Mouse (Mus musculus) liver, embryonic 16.5 days (tissue): Measurements from ENCODE around the gene Ncf4. TPM values are rescaled to one million over a fixed set of nuclear protein-coding genes. Genes with fewer than 3 reads are reported as not detected.

Source experiments
- ATAC-seq: fragments of 200-750 bp; cut with Nextera tagmentation; 2 replicates; pipeline ENCODE4 v1.8.0; 2017; ENCODE audit warnings: low read depth, mild to moderate bottlenecking, moderate number of reproducible peaks, moderate library complexity
- H3K27ac ChIP-seq: fragments of 300-500 bp; sonication (generic); 2 replicates; pipeline ENCODE4 v1.5.1; 2014; ENCODE audit warnings: mild to moderate bottlenecking, low read length
- H3K27me3 ChIP-seq: fragments of 300-500 bp; sonication (generic); 2 replicates; pipeline ENCODE4 v1.6.1; 2014; ENCODE audit warnings: low read depth, low read length, mixed read lengths; ENCODE audit not compliant: control insufficient read depth, insufficient read depth
- H3K36me3 ChIP-seq: fragments of 300-500 bp; sonication (generic); 2 replicates; pipeline ENCODE4 v1.6.1; 2014; ENCODE audit warnings: mild to moderate bottlenecking; ENCODE audit not compliant: control insufficient read depth, insufficient read depth
- H3K4me1 ChIP-seq: fragments of 300-500 bp; sonication (generic); 2 replicates; pipeline ENCODE4 v1.6.1; 2014; ENCODE audit warnings: low read depth, low read length, mixed read lengths; ENCODE audit not compliant: control insufficient read depth
- H3K4me2 ChIP-seq: fragments of 300-500 bp; sonication (generic); 2 replicates; pipeline ENCODE4 v1.6.1; 2014; ENCODE audit warnings: low read depth, low read length, mixed read lengths
- H3K4me3 ChIP-seq: fragments of 300-500 bp; sonication (generic); 2 replicates; pipeline ENCODE4 v1.5.1; 2014; ENCODE audit warnings: low read depth, mild to moderate bottlenecking, low read length
- H3K9ac ChIP-seq: fragments of 300-500 bp; sonication (generic); 2 replicates; pipeline ENCODE4 v1.6.1; 2014; ENCODE audit warnings: low read depth, low read length
- H3K9me3 ChIP-seq: fragments of 300-500 bp; sonication (generic); replicated peaks from 2 replicates; pipeline ENCODE4 v1.6.1; 2016; ENCODE audit warnings: low read length; ENCODE audit not compliant: control insufficient read depth
- WGBS: fragments of 180-500 bp; shearing (Covaris S2); extraction: QIAGEN DNeasy Blood & Tissue Kit; methylation state at CpG from one replicate; pipeline ENCODE4 v1.1.7; 2014; ENCODE audit not compliant: insufficient replicate concordance; 5-methylcytosine and 5-hydroxymethylcytosine counted together
- polyA plus RNA-seq: library from polyadenylated mRNA; unstranded; fragments of >200 nt; fragmentation: Nextera tagmentation; extraction: Ambion mirVana; gene quantifications from 2 replicates; pipeline ENCODE4 v1.2.1, GENCODE M21; 2015

Ncf4 gene
- polyA plus RNA-seq = 47.8 and 49.9 TPM in 2 replicates

DNA sequence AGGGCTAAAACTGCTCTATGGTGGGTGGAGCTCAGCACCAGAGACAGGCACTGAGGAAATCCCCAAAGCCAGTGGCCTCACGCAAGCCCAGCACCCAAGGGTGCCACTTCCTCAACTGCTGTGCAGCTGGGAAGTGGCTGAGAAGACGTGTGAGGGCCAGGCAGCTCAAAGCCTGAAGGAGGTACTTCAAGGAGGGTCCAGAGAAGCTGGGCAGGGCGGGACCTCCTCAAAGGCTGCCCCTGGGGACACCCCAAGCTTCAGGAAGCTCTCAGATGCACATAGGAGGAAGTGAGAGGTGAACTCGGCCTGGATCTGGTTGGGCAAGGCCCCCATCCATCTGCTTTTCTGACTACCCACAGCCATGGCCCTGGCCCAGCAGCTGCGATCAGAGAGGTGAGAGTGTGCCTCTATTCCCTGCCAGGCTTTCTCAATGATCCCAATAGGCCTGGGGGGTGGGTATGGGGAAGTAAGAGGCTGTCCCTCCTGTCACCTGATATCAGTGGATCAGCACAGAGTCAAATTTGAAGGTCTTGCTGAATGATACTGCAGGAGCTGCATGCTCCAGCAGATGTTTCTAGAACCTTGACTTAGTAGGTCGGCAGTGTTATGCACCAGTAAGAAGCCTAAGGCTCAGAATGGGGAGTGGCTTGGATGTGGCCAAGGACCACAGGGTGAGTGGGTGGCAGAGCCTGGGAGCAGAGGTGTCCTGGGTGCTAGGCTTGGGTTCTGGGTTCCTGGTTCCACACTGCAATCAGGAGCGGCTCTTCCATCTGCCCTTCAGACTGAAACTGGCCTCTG is at the start of gene Ncf4:
Gene Ncf4 (plus strand): TSS at position 107 of the 798 bp plus-strand sequence.
- peak within 1 kb of the TSS; percentile 14; the same call in 1 of the 2 replicates for H3K9ac ChIP-seq
- no peaks in the 10 kb centered on the region for H3K36me3 ChIP-seq
- peak within 1 kb of the TSS; percentile 77 for H3K27ac ChIP-seq
- H3K9me3 ChIP-seq = no peaks in the 10 kb centered on the region
- H3K4me3 ChIP-seq = peak within 1 kb of the TSS; percentile 34
- WGBS = 27% methylated on average over 7 of the region's 7 CpGs
- peak within 1 kb of the TSS; percentile 22; the same call in 1 of the 2 replicates for H3K4me2 ChIP-seq
- H3K27me3 ChIP-seq = no peaks in the 10 kb centered on the region
- H3K4me1 ChIP-seq = no peaks in the 10 kb centered on the region
- peak; percentile 44 for ATAC-seq

DNA sequence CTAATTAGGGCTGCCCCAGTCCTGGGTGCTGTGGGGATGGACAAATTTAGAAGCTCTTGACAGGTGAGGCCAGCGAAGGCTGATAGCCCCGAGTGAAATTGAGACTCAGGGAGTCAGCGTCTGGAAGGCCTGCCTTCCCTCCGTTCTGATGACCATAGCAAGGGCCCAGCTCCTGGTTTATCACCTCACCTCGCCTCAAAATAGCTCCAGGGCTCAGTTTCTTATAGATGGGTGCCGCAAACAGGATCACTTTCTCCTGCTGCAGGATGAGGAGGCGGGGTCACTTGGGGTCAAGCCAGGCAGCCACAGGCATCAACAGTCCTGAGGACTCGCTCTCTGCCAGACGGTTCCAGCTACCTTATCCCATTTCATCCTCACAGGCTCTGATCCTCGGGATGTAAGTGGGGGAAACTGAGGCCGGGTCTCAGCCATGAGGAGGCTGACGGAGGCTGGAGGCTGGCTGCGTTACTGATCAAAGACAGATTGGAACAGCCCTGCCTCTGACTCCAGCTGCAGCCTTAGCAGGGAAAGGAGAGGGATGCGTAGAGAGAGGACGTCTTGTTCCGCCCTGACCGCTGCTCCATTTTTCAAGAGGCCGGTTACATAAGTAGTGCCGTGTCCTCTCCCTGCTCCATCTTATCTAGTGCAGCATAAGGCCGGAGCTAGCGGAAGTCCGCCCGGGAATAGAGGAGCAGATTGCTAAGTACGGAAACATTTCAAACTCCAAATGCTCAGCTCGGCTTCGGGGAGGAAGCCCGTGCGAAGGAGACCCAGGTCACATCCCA is 49.3 kb upstream of the Ncf4 start:
- Histone ChIP-seq H3K27ac (no peak overlapping the region), H3K9me3 (no peaks in the 10 kb centered on the region), H3K4me2 (no peak overlapping the region), H3K4me1 (no peaks in the 10 kb centered on the region), H3K36me3 (no peaks in the 10 kb centered on the region), H3K4me3 (no peak overlapping the region), H3K9ac (no peak overlapping the region), H3K27me3 (no peaks in the 10 kb centered on the region; the same call in 1 of the 2 replicates)
- WGBS = 65% methylated on average over 28 of the region's 28 CpGs
- no peak for ATAC-seq

DNA sequence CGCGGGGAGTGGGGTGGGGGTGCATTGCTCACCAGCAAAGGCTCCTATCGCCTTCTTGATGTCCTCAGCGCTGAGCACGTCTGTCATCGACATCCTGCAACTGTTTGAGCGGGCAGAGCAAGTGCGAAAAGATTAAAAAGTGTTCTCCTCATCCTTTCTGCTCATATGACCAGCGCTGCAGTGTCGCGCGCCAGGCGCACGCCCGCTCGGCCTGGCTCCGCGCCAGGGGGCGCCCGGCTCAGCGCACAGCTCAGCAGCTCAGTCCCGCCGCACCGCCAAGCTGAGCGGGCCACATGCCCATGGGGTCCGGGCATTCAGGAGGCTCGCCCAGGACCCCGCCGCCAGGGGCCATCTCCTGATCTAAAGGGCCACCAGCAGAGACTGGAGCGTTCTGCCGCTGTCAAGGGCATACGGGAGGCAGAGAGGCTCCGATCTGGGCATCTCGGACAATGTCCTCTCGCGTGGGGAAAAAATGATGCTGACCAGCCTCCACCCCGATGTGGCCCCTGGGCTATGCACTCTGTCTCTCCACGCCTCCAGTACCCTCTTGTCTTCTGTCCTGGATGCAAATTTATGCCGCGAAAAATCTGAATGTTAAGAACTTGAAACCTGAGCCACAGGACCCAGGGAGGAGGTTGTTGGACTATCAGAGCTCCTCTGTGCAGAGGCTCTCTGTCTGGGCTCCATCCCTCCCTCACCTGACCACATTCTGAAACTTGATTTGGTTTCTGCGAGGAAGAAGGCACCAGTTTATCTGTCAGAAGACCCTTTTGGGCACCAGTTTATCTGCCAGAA is 40.4 kb upstream of the Ncf4 start:
- no peak for ATAC-seq
- Histone ChIP-seq H3K4me2 (no peak overlapping the region), H3K27me3 (peaks cover 33% of the 10 kb centered on the region), H3K9me3 (no peaks in the 10 kb centered on the region), H3K4me3 (no peak overlapping the region), H3K36me3 (no peaks in the 10 kb centered on the region), H3K4me1 (no peaks in the 10 kb centered on the region), H3K9ac (no peak overlapping the region), H3K27ac (no peak overlapping the region)
- 3% methylated on average over 41 of the region's 41 CpGs for WGBS

DNA sequence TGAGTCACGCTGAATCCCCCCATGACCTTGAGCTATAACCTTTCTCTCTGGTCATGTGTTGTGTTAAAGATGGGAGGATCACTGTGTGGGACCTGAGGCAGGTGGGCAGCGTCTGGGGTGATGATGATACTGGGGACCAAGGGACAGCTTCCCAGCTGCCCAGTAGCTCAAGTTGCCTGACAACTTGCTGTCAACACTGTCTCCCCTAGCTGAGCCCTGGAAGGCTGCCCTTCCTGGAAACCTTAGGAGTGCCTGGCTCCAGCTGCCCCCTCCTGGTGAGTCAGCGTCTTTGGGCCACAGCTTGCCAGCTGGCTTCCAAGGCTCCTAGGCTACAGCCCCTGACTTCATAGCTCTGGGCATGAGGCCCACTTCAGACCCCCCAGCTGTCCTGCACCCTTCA is 39.4 kb upstream of the Ncf4 start:
- WGBS = 30% methylated on average over 3 of the region's 3 CpGs
- Histone ChIP-seq H3K4me2 (no peak overlapping the region), H3K9me3 (no peaks in the 10 kb centered on the region), H3K27me3 (peaks cover 33% of the 10 kb centered on the region), H3K4me1 (no peaks in the 10 kb centered on the region), H3K27ac (no peak overlapping the region), H3K9ac (no peak overlapping the region), H3K4me3 (no peak overlapping the region), H3K36me3 (no peaks in the 10 kb centered on the region)
- ATAC-seq = no peak

DNA sequence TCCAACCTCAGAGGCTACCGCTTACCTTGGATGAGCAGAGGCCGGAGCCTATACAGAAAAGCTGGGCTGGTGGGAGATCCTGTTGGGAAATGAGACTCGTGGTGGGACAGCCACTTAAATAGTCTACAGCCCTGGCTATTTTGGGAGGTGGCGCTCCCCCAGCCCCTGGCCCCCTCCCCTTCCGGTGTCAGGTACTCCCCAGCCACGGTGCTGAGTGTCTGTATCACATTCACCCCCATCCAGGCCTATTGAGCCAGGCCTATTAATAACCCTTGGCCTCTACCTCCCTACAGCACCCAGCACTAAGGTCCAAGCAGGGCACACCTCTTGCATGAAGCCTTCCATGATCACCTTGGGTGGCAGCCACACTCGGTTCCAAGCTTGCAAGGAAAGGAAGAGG is 38.3 kb upstream of the Ncf4 start, which contains the start of gene Pvalb:
Gene Pvalb (minus strand): TSS at position 89 of the 400 bp plus-strand sequence.
- Histone ChIP-seq H3K4me3 (no peak within 1 kb of the TSS), H3K27ac (no peak within 1 kb of the TSS), H3K9ac (no peak within 1 kb of the TSS), H3K4me2 (no peak within 1 kb of the TSS), H3K9me3 (no peaks in the 10 kb centered on the region), H3K27me3 (peaks cover 33% of the 10 kb centered on the region), H3K4me1 (no peaks in the 10 kb centered on the region), H3K36me3 (no peaks in the 10 kb centered on the region)
- 65% methylated on average over 7 of the region's 7 CpGs for WGBS
- ATAC-seq = no peak

DNA sequence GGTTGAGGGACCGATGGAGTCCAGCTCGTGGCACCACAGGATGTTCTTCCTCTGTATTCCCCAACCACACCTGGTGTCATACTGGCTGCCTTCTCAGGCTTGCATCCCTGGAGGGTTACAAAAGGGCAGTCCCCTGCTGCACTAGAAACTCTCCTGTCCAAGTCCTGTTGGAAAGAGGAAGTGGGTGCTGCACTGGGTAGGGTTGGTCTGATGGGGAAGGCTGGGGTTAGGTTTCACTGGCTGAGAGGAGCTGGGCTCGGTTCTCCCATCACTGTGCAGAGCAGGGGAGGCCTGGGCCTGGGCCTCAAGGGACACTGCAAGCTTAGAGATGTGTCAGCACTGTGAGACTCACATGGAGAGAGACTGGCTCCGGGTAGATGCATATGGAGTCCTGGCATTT is 34.4 kb upstream of the Ncf4 start:
- H3K4me3 ChIP-seq = no peak overlapping the region
- no peaks in the 10 kb centered on the region for H3K4me1 ChIP-seq
- no peak overlapping the region for H3K4me2 ChIP-seq
- WGBS = 51% methylated on average over 4 of the region's 4 CpGs
- ATAC-seq = no peak
- H3K27me3 ChIP-seq = peaks cover 4% of the 10 kb centered on the region
- H3K9me3 ChIP-seq = no peaks in the 10 kb centered on the region
- H3K27ac ChIP-seq = no peak overlapping the region
- H3K9ac ChIP-seq = no peak overlapping the region
- no peaks in the 10 kb centered on the region for H3K36me3 ChIP-seq

DNA sequence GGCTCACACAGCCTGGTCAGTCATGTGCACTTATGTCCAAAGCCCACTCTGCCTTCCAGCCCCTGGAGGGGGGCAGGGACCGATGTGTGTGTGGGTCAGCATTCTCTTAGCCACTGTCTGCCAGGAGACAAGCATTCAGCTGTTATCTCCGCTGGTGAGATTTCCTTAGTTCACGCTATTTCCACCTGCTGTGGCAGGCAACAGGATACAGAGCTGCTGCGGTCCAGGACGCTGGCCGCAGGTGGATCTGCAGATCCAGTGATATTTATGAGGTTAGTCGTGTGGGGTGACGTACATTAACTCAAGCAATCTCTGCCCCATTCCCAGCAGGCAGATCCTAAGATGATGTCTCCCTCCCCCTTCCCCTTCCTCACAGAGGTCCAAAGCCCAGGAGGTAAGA is 33.2 kb upstream of the Ncf4 start:
- no peak for ATAC-seq
- Histone ChIP-seq H3K27ac (no peak overlapping the region), H3K4me3 (no peak overlapping the region), H3K36me3 (no peaks in the 10 kb centered on the region), H3K4me2 (no peak overlapping the region), H3K9me3 (no peaks in the 10 kb centered on the region), H3K9ac (no peak overlapping the region), H3K4me1 (no peaks in the 10 kb centered on the region), H3K27me3 (no peaks in the 10 kb centered on the region; the same call in 1 of the 2 replicates)
- WGBS = 59% methylated on average over 8 of the region's 8 CpGs

DNA sequence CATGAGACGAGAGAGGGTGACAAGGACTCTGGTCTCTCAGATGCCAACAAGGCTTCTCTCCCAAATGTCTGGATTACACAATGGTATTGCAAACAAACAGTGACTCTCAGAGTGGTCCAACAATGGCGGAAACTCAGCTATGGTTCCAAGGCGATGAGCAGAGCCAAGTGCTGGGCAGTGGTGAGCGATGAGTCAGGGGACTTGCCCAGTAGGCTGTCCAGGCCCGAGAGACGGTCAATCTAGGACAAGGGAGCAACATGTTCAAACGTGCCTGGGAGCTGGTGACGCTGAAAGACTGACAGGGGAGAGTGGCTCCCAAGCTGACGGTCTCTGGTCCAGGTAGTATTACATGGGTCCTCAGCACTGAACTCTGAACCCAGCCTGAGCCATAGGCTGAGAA is 29.3 kb upstream of the Ncf4 start:
- H3K4me3 ChIP-seq = no peak overlapping the region
- 62% methylated on average over 9 of the region's 9 CpGs for WGBS
- H3K36me3 ChIP-seq = no peaks in the 10 kb centered on the region
- no peak overlapping the region for H3K9ac ChIP-seq
- no peak overlapping the region for H3K27ac ChIP-seq
- H3K9me3 ChIP-seq = no peaks in the 10 kb centered on the region
- H3K27me3 ChIP-seq = no peaks in the 10 kb centered on the region
- no peak overlapping the region for H3K4me2 ChIP-seq
- no peak for ATAC-seq
- H3K4me1 ChIP-seq = no peaks in the 10 kb centered on the region
